In genomic region chr7:83654938-83655630, GRCm38 (mm10) we compare ENCODE assay signal across 8 mouse cellular contexts. TPM values are rescaled to one million over a fixed set of nuclear protein-coding genes. Genes with fewer than 3 reads are reported as not detected.
DNase-seq lines count a peak whose midpoint lies in the region; ATAC-seq lines count a peak whose summit lies in the region.

No protein-coding gene starts in this region.

- H3K4me2 ChIP-seq in intestine, embryonic 16.5 days (ENCODE audit: low read depth, low read length): no peak overlapping the region
- H3K4me2 ChIP-seq in intestine, embryonic 15.5 days (replicated peaks): no peak overlapping the region
- H3K4me2 ChIP-seq in lung, embryonic 15.5 days: no peak overlapping the region
- peak overlapping the region; percentile 1; the same call in 1 of the 2 replicates for H3K4me2 ChIP-seq in stomach, embryonic 16.5 days (ENCODE audit: low read depth, low read length)

- H3K27me3 ChIP-seq in intestine, embryonic 16.5 days (replicated peaks; ENCODE audit: control insufficient read depth, insufficient read depth, low read length): no peaks in the 10 kb centered on the region
- H3K27me3 ChIP-seq in intestine, embryonic 15.5 days (replicated peaks): no peaks in the 10 kb centered on the region
- H3K27me3 ChIP-seq in lung, embryonic 15.5 days: no peaks in the 10 kb centered on the region
- no peaks in the 10 kb centered on the region for H3K27me3 ChIP-seq in stomach, embryonic 16.5 days (ENCODE audit: control insufficient read depth, insufficient read depth, low read length)

- no peaks in the 10 kb centered on the region; the same call in 1 of the 2 replicates for H3K9me3 ChIP-seq in intestine, embryonic 16.5 days (ENCODE audit: control insufficient read depth, low read length)
- H3K9me3 ChIP-seq in intestine, embryonic 15.5 days: no peaks in the 10 kb centered on the region
- H3K9me3 ChIP-seq in lung, embryonic 15.5 days: no peaks in the 10 kb centered on the region
- no peaks in the 10 kb centered on the region for H3K9me3 ChIP-seq in stomach, embryonic 16.5 days (replicated peaks; ENCODE audit: control insufficient read depth, low read length)

- H3K27ac ChIP-seq in intestine, embryonic 16.5 days (ENCODE audit: low read length): peak overlapping the region; percentile 44; the same call in 1 of the 2 replicates
- no peak overlapping the region for H3K27ac ChIP-seq in intestine, embryonic 15.5 days
- H3K27ac ChIP-seq in lung, embryonic 15.5 days: 0 out of 2 replicates have a peak overlapping the region, but pooled peaks have one; percentile 7
- peak overlapping the region; percentile 67 for H3K27ac ChIP-seq in stomach, embryonic 16.5 days (ENCODE audit: low read length)

- ATAC-seq in intestine, embryonic 16.5 days: no peak
- ATAC-seq in intestine, embryonic 15.5 days: no peak
- peak; percentile 56; the same call in 1 of the 2 replicates for ATAC-seq in lung, embryonic 15.5 days (ENCODE audit: borderline replicate concordance, extremely low read depth, low FRiP score, low TSS enrichment)
- ATAC-seq in stomach, embryonic 16.5 days (ENCODE audit: insufficient read depth, low FRiP score): peak; percentile 11; the same call in 1 of the 2 replicates

- WGBS in intestine, embryonic 16.5 days: 55% methylated on average over 5 of the region's 5 CpGs
- 44% methylated on average over 5 of the region's 5 CpGs for WGBS in intestine, embryonic 15.5 days
- WGBS in lung, embryonic 15.5 days: 40% methylated on average over 5 of the region's 5 CpGs
- 45% methylated on average over 5 of the region's 5 CpGs for WGBS in stomach, embryonic 16.5 days

- peaks cover 15% of the 10 kb centered on the region; the same call in 1 of the 2 replicates for H3K4me1 ChIP-seq in intestine, embryonic 16.5 days (ENCODE audit: control insufficient read depth, insufficient read depth, low read length)
- 0 out of 2 replicates have a peak, but pooled peaks cover 4% of the 10 kb centered on the region for H3K4me1 ChIP-seq in intestine, embryonic 15.5 days (replicated peaks)
- peaks cover 5% of the 10 kb centered on the region; the same call in 1 of the 2 replicates for H3K4me1 ChIP-seq in lung, embryonic 15.5 days
- no peaks in the 10 kb centered on the region for H3K4me1 ChIP-seq in stomach, embryonic 16.5 days (ENCODE audit: control insufficient read depth, insufficient read depth, low read length)

- peak overlapping the region; percentile 8 for H3K4me3 ChIP-seq in intestine, embryonic 16.5 days (ENCODE audit: low read length)
- H3K4me3 ChIP-seq in intestine, embryonic 15.5 days (replicated peaks): no peak overlapping the region
- H3K4me3 ChIP-seq in lung, embryonic 15.5 days: no peak overlapping the region
- H3K4me3 ChIP-seq in stomach, embryonic 16.5 days (replicated peaks; ENCODE audit: low read length): peak overlapping the region; percentile 23

- peak; percentile 94 for DNase-seq in induced T-regulatory cell, adult 2 months (ENCODE audit: low read depth)
- no peak for DNase-seq in cerebellum, adult 11 months
- no peak for DNase-seq in cerebellum, postnatal 4 days (ENCODE audit: low spot score in 2 of 2)
- DNase-seq in layer of hippocampus, postnatal 25 days (ENCODE audit: extremely low spot score in 1 of 2, low spot score in 1 of 2): no peak

- 0 out of 2 replicates have a peak overlapping the region, but pooled peaks have one; percentile 2 for H3K9ac ChIP-seq in intestine, embryonic 16.5 days (ENCODE audit: low read depth, low read length)
- no peak overlapping the region for H3K9ac ChIP-seq in intestine, embryonic 15.5 days
- no peak overlapping the region for H3K9ac ChIP-seq in lung, embryonic 15.5 days
- H3K9ac ChIP-seq in stomach, embryonic 16.5 days (ENCODE audit: low read length): no peak overlapping the region

- H3K36me3 ChIP-seq in intestine, embryonic 16.5 days (ENCODE audit: control insufficient read depth, insufficient read depth, low read length): no peaks in the 10 kb centered on the region
- H3K36me3 ChIP-seq in intestine, embryonic 15.5 days: no peaks in the 10 kb centered on the region
- no peaks in the 10 kb centered on the region for H3K36me3 ChIP-seq in lung, embryonic 15.5 days
- no peaks in the 10 kb centered on the region for H3K36me3 ChIP-seq in stomach, embryonic 16.5 days (ENCODE audit: control insufficient read depth, insufficient read depth, low read length)

RNA-seq across cellular contexts. Expression of gene Stard5, which starts 23.3 kb away (rescaled TPM):
- 67.7 and 77.3 TPM in 2 replicates for polyA plus RNA-seq in intestine, embryonic 16.5 days (2015; fragmentation: Nextera tagmentation; extraction: Ambion mirVana)
- 50.5 and 52.3 TPM in 2 replicates for polyA plus RNA-seq in intestine, embryonic 15.5 days (2015; fragmentation: Nextera tagmentation; extraction: Ambion mirVana)
- 16.0 and 17.5 TPM in 2 replicates for polyA plus RNA-seq in lung, embryonic 15.5 days (2015; fragmentation: Nextera tagmentation; extraction: Ambion mirVana)
- 27.1 and 27.3 TPM in 2 replicates for polyA plus RNA-seq in stomach, embryonic 16.5 days (2015; fragmentation: Nextera tagmentation; extraction: Ambion mirVana)
- total RNA-seq in layer of hippocampus, postnatal 25 days (2021): 10 to 100 TPM; 15.3 to 16.2 TPM

Comparison
In these comparisons a context has a peak if more than half of its experiments do, and no peak if none do; other contexts are left out.
1. H3K4me3 ChIP-seq: peak in intestine, embryonic 16.5 days (single experiment) and stomach, embryonic 16.5 days (single experiment); none in intestine, embryonic 15.5 days (single experiment) and lung, embryonic 15.5 days (single experiment).
2. ATAC-seq: peak in lung, embryonic 15.5 days (single experiment) and stomach, embryonic 16.5 days (single experiment); none in intestine, embryonic 16.5 days (single experiment) and intestine, embryonic 15.5 days (single experiment).